Mouse (Mus musculus) kidney, adult 2 months (tissue): Measurements from ENCODE around the gene Ripply3. TPM values are rescaled to one million over a fixed set of nuclear protein-coding genes. Genes with fewer than 3 reads are reported as not detected.

Experiments
- DNase-seq: peaks from one replicate; pipeline ENCODE4 v3.0.0; 2021
- H3K27ac ChIP-seq: fragments of 200-500 bp; 2 replicates; pipeline ENCODE4 v1.5.1; 2012; ENCODE audit warnings: low read depth, low read length, control low read depth, inconsistent platforms; ENCODE audit not compliant: insufficient read depth
- H3K27me3 ChIP-seq: fragments of 200-500 bp; replicated peaks from 2 replicates; pipeline ENCODE4 v1.6.1; 2012; ENCODE audit warnings: mild to moderate bottlenecking, moderate library complexity, low read length, inconsistent platforms; ENCODE audit not compliant: control insufficient read depth, insufficient read depth
- H3K36me3 ChIP-seq: fragments of 200-500 bp; 2 replicates; pipeline ENCODE4 v1.6.1; 2012; ENCODE audit warnings: mild to moderate bottlenecking, moderate library complexity, low read length, inconsistent platforms; ENCODE audit not compliant: control insufficient read depth, insufficient read depth
- H3K4me1 ChIP-seq: fragments of 200-500 bp; 2 replicates; pipeline ENCODE4 v1.6.1; 2011; ENCODE audit warnings: low read length; ENCODE audit not compliant: control insufficient read depth, insufficient read depth
- H3K4me3 ChIP-seq: fragments of 200-500 bp; 2 replicates; pipeline ENCODE4 v1.5.1; 2011; ENCODE audit warnings: mild to moderate bottlenecking, low read depth, low read length, control low read depth; ENCODE audit not compliant: insufficient read depth
- CTCF ChIP-seq: fragments of 200-500 bp; conservative IDR thresholded peaks from 2 replicates; pipeline ENCODE4 v1.5.1; 2011; ENCODE audit warnings: low read depth, mild to moderate bottlenecking, control low read depth, low read length, moderate library complexity, mixed read lengths; ENCODE audit not compliant: insufficient read depth, insufficient read length
- POLR2A ChIP-seq: fragments of 200-500 bp; IDR thresholded peaks from one replicate; pipeline ENCODE4 v1.6.1; 2011; ENCODE audit warnings: low read depth, low read length, control low read depth
- WGBS: fragments of 180-500 bp; shearing (Covaris S2); methylation state at CpG from one replicate; pipeline ENCODE4 v1.1.7; 2018; 5-methylcytosine and 5-hydroxymethylcytosine counted together
- polyA plus RNA-seq: library from polyadenylated mRNA; depleted of rRNA; stranded (reverse); fragments of >200 nt; gene quantifications from 2 replicates; pipeline ENCODE4 v1.2.3, GENCODE M21; 2012

The Ripply3 gene
- polyA plus RNA-seq, 1 experiment = 5.3 TPM

- peak; percentile 59 for DNase-seq
- H3K4me3 ChIP-seq = no peak overlapping the region
- H3K4me1 ChIP-seq = no peaks in the 10 kb centered on the region; the same call in 1 of the 2 replicates
- H3K36me3 ChIP-seq = no peaks in the 10 kb centered on the region
- no peak overlapping the region for H3K27ac ChIP-seq
- no peak for TF ChIP-seq CTCF
- TF ChIP-seq POLR2A = no peak
- H3K27me3 ChIP-seq = no peaks in the 10 kb centered on the region
- 43% methylated on average over 11 of the region's 11 CpGs for WGBS
These were observed 21.5 kb downstream of the Ripply3 start for GRCm38 (mm10) chr16:94349588-94350286.

- Histone ChIP-seq H3K4me3 (no peak overlapping the region), H3K27ac (no peak overlapping the region), H3K27me3 (no peaks in the 10 kb centered on the region), H3K4me1 (no peaks in the 10 kb centered on the region; the same call in 1 of the 2 replicates), H3K36me3 (no peaks in the 10 kb centered on the region)
- DNase-seq = no peak
- WGBS = 56% methylated on average over 10 of the region's 10 CpGs
- TF ChIP-seq CTCF (no peak), POLR2A (no peak)
These were observed 22.1 kb downstream of the Ripply3 start for GRCm38 (mm10) chr16:94350287-94350677.

GRCm38 (mm10) chr16:94354450-94354849 lies 26.2 kb downstream of the Ripply3 start:
- TF ChIP-seq POLR2A = no peak
- TF ChIP-seq CTCF = no peak
- Histone ChIP-seq H3K36me3 (no peaks in the 10 kb centered on the region), H3K27me3 (no peaks in the 10 kb centered on the region), H3K27ac (no peak overlapping the region), H3K4me3 (no peak overlapping the region), H3K4me1 (no peaks in the 10 kb centered on the region; the same call in 1 of the 2 replicates)
- 24% methylated on average over 9 of the region's 9 CpGs for WGBS
- peak; percentile 15 for DNase-seq

GRCm38 (mm10) chr16:94356046-94356445 lies 27.8 kb downstream of the Ripply3 start:
- no peak for DNase-seq
- Histone ChIP-seq H3K36me3 (no peaks in the 10 kb centered on the region), H3K4me1 (no peaks in the 10 kb centered on the region), H3K27ac (no peak overlapping the region), H3K4me3 (no peak overlapping the region), H3K27me3 (no peaks in the 10 kb centered on the region)
- no peak for TF ChIP-seq POLR2A
- no peak for TF ChIP-seq CTCF
- WGBS = 64% methylated on average over 7 of the region's 7 CpGs

- TF ChIP-seq CTCF (no peak), POLR2A (no peak)
- WGBS = 75% methylated on average over 11 of the region's 11 CpGs
- DNase-seq = no peak
- Histone ChIP-seq H3K36me3 (no peaks in the 10 kb centered on the region), H3K4me3 (no peak overlapping the region), H3K4me1 (no peaks in the 10 kb centered on the region), H3K27me3 (no peaks in the 10 kb centered on the region), H3K27ac (no peak overlapping the region)
These were observed 28.7 kb downstream of the Ripply3 start for GRCm38 (mm10) chr16:94356776-94357494.

GRCm38 (mm10) chr16:94358091-94358490 lies 29.9 kb downstream of the Ripply3 start:
- no peak for TF ChIP-seq CTCF
- TF ChIP-seq POLR2A = no peak
- Histone ChIP-seq H3K36me3 (no peaks in the 10 kb centered on the region), H3K27me3 (no peaks in the 10 kb centered on the region), H3K4me3 (no peak overlapping the region), H3K4me1 (no peaks in the 10 kb centered on the region), H3K27ac (no peak overlapping the region)
- no peak for DNase-seq
- WGBS = 87% methylated on average over 3 of the region's 3 CpGs
